Mouse (Mus musculus) splenic B cell, adult 2 months (primary cell): ENCODE data around the gene Them7.

Experiments
- DNase-seq: peaks from one replicate; pipeline ENCODE4 v3.0.0-alpha.2; 2011; ENCODE audit warnings: low read depth, low spot score
- H3K27me3 ChIP-seq: 2 replicates; pipeline ENCODE4 v1.6.1; 2012; ENCODE audit warnings: mild to moderate bottlenecking, low read length, moderate library complexity, mixed read lengths; ENCODE audit not compliant: control insufficient read depth, poor library complexity, insufficient read depth, severe bottlenecking
- H3K36me3 ChIP-seq: 2 replicates; pipeline ENCODE4 v1.6.1; 2012; ENCODE audit warnings: mild to moderate bottlenecking, low read length, moderate library complexity, mixed read lengths; ENCODE audit not compliant: control insufficient read depth, poor library complexity, insufficient read depth, severe bottlenecking

The Them7 gene

DNA sequence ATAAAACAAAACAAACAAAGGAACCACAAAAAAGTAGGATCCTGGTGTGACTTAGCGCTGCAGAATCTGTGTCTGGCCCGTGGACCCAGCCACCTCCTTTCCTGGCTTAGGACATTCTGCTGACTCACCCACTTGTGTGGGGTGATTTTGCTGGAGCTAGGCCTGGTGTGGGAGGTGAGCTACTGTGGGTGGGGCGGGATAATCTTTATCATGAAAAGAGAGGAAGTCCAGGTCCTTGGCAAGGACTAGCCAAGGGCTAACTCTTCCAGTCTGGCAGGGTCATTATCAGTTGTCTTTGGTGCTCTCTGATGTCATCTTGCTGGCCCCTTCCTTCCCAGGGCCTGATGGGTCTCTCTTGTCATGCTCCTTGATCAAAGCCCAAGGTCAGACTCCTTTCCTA is 27.9 kb downstream of the Them7 start:
- DNase-seq, result no peak
- Histone ChIP-seq H3K36me3 (no peaks in the 10 kb centered on the region), H3K27me3 (no peaks in the 10 kb centered on the region)

DNA sequence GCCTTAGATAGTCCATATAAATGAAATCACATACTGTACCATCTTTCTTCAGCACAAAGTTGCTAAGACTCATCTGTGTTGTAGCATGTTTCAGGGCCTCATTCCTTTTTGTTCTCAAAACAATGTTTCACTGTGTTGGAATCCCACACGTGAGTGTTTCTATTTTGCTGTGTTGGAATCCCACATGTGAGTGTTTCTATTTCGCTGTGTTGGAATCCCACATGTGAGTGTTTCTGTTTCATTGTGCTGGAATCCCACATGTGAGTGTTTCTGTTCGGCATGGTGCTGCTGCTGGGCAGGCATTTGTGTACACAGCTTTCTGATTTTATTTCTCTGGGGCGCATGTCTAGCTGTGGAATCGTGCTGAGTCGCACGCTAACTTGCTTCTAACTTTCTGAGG is 28.7 kb downstream of the Them7 start:
- peak; percentile 20 for DNase-seq
- Histone ChIP-seq H3K27me3 (no peaks in the 10 kb centered on the region), H3K36me3 (no peaks in the 10 kb centered on the region)

DNA sequence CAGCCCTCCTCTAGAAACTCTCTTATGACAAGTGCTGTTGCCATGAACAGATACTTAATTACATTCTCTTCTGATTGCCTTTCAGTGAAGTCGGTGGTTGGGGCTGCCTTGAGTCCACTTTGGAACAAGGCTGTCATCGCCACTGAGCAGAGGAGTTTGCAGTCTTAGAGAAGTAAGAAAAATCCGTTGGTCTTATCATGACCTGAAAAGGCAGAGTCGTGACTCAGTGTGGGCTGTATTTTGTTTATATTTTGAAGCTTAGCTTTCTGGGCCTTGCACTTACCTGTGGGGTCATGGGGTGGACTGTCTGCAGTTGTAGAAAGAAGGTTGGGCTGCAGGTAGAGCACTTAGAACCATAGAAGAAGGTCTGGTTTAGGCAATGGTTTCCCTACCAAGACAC is 31.3 kb downstream of the Them7 start:
- H3K27me3 ChIP-seq, result no peaks in the 10 kb centered on the region

DNA sequence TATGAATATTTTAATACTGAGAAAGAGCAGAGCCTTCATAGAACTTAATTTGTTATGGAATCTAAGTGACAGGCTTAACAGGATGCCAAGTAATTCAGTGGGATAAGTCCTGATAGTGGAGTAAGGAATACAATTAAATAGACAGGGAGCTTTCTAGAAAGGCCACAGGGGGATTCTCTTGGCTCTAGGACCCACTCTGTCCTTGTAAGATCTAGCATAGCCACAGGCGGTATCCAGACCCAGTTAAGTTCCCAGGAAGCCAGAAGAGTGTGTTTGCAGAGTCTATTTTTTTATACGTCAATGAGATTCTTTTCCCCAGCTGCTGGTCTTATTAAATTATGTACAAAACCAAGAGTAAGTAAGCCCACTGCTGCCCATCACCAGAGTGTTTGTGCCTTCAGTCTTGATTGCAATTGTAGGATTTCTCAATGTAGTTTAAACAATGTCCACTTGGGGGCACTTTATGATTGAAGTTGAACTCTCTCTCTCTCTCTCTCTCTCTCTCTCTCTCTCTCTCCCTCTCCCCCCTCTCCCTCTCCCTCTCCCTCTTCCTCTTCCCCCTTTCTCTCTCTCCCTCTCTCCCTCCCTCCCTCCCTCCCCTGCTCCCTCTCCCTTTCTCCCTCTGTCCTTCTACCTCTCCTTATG is 32.4 kb downstream of the Them7 start:
- no peaks in the 10 kb centered on the region for H3K27me3 ChIP-seq
- H3K36me3 ChIP-seq, result no peaks in the 10 kb centered on the region
- DNase-seq, result no peak

More for the DNA sequence above, 31.3 kb downstream of the Them7 start:
- no peak for DNase-seq
- no peaks in the 10 kb centered on the region for H3K36me3 ChIP-seq

DNA sequence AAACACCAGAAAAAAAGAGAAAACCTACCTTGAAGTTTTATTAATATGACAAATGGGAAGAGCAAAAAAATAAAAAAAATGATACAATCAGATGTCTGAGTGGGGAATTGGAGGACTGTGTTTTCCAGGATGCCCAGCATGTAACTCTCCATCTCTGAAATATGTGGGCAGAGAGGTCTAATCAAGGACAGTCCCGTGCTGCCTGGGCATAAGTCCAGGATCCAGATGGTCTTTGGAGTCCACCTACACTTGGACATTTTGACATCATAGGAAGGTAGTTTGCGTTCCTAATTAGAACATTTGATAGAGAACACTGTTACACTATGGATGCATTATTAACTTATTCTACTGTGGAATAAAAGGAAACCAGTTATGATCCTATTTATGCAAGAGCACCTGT is 33.3 kb downstream of the Them7 start:
- no peak for DNase-seq
- H3K27me3 ChIP-seq, result no peaks in the 10 kb centered on the region
- no peaks in the 10 kb centered on the region for H3K36me3 ChIP-seq

DNA sequence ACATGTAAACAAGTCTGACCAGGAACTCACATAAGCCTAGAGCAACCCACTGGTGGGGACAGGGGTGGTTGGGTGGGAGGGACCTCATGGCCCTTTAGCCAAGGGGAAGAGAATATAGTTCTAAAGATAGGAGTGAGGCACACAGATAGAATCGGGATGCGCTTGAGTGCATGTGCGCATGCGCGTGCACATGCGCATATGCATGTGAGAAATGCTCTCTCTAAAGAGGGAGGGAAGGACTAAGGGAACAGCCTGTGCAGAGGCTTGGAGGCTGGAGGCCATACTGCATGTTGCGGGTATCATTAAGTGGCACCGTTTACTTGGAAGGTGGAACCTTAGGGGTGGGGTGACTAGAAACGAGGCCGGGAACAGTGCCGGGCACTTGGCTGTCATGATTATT is 37.2 kb downstream of the Them7 start:
- no peaks in the 10 kb centered on the region for H3K36me3 ChIP-seq
- H3K27me3 ChIP-seq, result no peaks in the 10 kb centered on the region
- no peak for DNase-seq

DNA sequence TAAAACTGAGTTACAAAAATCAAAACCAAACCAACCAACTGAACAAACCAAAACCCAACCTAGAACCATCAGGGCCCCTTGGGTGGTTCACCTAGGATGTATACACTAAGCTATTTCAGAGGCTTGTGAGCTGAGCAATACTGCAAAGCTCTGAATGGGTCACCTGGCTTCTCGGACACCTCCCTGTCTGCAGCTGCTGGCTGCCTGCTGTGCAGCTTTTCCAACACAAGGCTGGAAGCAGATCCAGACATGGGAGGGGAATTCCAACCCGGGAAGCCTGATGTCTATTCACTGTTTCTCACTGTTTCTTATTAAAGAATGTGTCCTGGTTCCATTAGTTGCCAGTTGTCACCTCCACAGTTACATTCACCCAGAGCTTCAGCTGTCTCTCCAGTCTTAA is 39.1 kb downstream of the Them7 start:
- no peaks in the 10 kb centered on the region for H3K27me3 ChIP-seq
- DNase-seq, result no peak
- no peaks in the 10 kb centered on the region for H3K36me3 ChIP-seq

DNA sequence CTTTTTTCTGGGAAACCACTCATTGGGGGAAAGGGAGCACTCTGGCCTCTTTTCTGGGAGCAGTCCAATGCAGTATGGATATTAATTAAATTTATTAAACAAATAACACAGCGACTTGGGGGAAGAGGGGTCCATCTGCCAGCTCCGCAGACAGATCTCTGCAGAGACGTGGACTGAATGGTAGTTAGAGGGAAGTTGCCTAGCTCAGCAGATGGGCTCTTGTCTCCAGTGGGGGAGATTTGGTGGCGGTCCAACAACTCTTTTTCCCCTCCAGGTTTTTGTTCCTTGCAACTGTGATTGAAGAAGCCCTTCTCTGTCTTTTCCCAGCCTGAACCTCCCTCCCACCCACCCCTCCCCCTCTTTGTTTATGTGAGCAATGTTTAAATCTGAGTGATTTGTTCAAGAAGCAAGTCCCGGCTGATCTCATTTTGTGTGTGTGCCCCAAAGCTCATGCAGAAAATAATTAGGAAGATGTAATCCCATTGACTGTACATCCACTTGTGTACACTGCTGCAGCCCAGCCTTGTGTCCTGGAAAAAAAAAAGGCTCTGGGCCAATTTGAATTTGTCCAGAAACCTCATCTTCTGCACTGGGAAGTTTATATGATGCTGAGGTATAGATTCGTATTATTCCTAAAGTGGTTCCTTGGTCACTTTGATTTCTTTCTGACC is 58.4 kb downstream of the Them7 start:
- no peak for DNase-seq
- no peaks in the 10 kb centered on the region for H3K36me3 ChIP-seq
- H3K27me3 ChIP-seq, result no peaks in the 10 kb centered on the region

DNA sequence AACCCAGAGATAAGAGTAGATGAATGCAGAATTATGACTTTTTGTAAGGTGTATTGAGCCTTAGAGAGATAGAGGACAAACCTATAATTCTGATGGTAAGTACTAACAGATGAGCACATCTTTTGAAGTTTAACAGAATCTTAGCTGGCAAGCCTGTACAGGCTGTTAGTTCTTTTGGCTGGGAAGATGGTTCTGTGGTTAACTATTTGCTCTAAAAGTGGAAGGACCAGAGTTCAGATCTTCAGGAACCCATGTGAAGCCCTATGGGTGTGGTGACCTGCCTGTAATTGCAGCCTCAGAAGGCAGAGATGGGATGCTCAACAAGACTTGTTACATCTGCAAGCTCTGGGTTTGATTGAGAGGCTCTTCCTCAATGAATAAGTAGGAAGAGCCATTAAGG is 59.7 kb downstream of the Them7 start:
- no peaks in the 10 kb centered on the region for H3K27me3 ChIP-seq
- no peaks in the 10 kb centered on the region for H3K36me3 ChIP-seq
- no peak for DNase-seq

DNA sequence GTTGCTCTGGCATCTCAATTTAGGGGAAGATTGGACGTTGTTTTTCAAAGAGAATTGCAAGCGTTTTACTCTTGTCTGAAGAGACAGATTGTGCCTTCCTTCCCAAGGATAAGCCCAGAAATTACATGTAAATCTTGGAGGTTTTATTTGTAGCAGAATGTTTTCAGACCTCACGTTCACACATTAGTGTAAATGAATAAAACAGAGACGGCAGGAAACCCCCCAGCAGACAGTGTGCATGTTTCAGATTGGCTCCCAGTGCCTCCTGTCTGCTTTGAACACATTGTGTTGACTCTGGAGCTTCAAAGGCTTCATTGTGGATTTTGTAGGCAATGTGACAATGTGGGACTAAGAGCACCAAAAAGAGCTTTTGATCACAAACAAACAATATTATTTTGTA is 60.7 kb downstream of the Them7 start:
- no peak for DNase-seq
- H3K36me3 ChIP-seq, result no peaks in the 10 kb centered on the region

DNA sequence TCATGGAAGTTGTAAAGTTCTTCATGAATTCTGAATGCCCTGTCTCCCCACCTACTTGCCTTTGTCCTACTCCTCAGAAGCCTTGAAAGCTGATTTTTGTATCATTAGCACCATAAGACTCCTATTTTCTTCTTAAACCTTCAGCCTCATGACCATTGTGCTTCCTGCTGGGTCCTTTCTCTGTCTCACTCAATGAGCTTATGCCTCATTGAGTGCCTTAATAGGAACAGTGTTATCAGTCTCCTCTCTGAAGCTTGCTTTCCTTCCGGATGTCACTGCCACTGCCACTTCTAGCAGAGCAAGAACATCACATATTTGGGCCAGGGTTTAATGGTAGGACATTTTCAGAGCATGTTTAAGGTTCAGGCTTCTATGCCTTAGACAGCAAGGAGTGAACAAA is 71.7 kb downstream of the Them7 start:
- no peak for DNase-seq
- H3K36me3 ChIP-seq, result no peaks in the 10 kb centered on the region
- H3K27me3 ChIP-seq, result no peaks in the 10 kb centered on the region

More for the DNA sequence above, 60.7 kb downstream of the Them7 start:
- H3K27me3 ChIP-seq, result no peaks in the 10 kb centered on the region

DNA sequence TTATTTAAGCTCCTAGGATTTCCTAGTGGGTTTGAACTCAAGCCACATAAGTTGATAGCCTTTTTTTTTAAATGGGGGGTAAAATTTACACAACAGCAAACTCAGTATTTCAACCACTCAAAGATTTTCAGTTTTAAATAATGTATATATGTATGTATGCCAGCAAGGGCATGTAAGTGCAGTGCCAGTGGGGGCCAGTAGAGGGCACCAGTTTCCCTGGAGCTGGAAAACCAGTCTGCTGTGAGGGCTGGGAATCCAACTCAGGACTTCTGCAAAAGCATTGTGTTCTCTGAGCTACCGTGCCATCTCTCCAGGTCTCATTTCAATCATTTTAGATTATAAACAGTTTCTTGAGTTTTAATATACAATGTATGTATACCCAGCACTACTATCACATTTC is 74.8 kb downstream of the Them7 start:
- peak; percentile 3 for DNase-seq
- no peaks in the 10 kb centered on the region for H3K27me3 ChIP-seq
- no peaks in the 10 kb centered on the region for H3K36me3 ChIP-seq

DNA sequence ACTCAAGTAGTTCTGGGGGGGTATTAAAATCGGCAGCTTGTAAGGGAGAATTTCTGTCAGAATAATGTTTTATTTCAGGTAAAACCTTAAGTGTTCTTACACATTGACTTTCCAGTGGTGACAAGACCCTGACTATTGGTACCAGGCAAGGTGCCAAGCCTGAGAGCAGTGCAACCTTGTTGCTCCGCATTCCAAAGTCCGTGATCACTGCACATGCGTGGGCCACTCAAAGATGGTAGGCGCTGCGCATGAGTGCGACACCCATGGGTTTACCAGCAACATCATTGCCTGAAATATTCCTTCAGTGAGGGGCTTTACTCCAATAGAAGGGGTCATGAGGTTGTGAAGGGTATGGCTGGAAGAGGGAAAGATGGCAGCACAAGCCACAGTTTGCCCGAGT is 77.0 kb downstream of the Them7 start:
- Histone ChIP-seq H3K27me3 (no peaks in the 10 kb centered on the region), H3K36me3 (no peaks in the 10 kb centered on the region)
- DNase-seq, result no peak

DNA sequence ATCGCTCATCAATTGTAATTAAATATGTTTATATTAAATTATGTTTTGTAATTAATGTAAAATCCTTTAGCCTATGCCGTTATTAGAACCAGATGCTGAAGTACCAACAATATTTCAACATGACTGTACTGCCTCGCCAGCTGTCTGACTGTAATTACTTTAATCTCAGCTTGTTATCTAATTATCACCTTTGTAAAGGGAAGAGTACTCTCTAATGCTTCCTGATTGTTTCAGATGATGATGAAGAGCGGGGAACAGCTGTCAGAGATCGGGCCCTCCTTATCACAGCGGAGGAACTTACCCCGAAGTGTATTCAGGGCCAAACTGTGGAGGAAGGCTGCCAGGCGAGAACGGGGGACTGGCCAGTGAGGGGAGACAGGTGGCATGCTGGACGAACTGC is 77.4 kb downstream of the Them7 start:
- H3K27me3 ChIP-seq, result no peaks in the 10 kb centered on the region
- H3K36me3 ChIP-seq, result no peaks in the 10 kb centered on the region
- no peak for DNase-seq

DNA sequence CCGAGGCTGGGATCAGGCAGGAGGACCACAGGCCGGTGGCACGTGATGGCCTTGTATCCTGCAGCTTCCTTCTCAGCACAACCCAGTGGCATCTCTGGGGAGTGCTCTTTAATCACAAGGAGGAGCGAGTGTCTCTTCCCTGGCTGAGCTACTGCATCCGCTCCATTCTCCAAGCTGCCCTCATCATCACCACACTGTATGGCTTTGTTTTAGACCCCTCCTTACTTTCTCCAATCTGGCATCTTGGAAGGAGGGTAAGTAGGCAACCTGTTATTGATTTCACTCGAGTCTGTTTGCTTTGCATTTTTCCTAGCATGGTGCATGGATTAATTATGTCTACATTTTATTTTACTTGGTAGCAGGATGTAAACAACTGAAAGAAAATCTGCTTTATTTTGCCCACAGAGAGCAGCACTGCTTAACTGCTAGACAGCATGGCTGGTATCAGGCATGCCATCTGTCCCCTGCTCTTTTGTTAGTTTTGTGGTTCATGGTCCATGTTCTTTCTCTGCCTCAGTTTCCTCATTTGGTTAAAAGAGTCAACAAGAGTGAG is 79.9 kb downstream of the Them7 start:
- DNase-seq, result no peak
- Histone ChIP-seq H3K36me3 (no peaks in the 10 kb centered on the region), H3K27me3 (no peaks in the 10 kb centered on the region)
